Mouse (Mus musculus) stomach, postnatal 0 days (tissue): ENCODE data around the gene Sirt4. TPM values are rescaled to one million over a fixed set of nuclear protein-coding genes. Genes with fewer than 3 reads are reported as not detected.

ENCODE experiments used
- ATAC-seq: fragments of 200-750 bp; cut with Nextera tagmentation; 2 replicates; pipeline ENCODE4 v1.8.0; 2017; ENCODE audit not compliant: low FRiP score, low TSS enrichment
- DNase-seq: peaks from one replicate; pipeline ENCODE4 v3.0.0-alpha.2; 2016; ENCODE audit warnings: low spot score
- H3K27ac ChIP-seq: fragments of 300-500 bp; sonication (generic); replicated peaks from 2 replicates; pipeline ENCODE4 v1.5.1; 2014; ENCODE audit warnings: mild to moderate bottlenecking, control low read depth
- H3K27me3 ChIP-seq: fragments of 300-500 bp; sonication (generic); 2 replicates; pipeline ENCODE4 v1.6.1; 2014; ENCODE audit warnings: low read length; ENCODE audit not compliant: control insufficient read depth, insufficient read depth
- H3K36me3 ChIP-seq: fragments of 300-500 bp; sonication (generic); 2 replicates; pipeline ENCODE4 v1.6.1; 2014; ENCODE audit warnings: low read length, mixed read lengths; ENCODE audit not compliant: control insufficient read depth, insufficient read depth
- H3K4me1 ChIP-seq: fragments of 300-500 bp; sonication (generic); replicated peaks from 2 replicates; pipeline ENCODE4 v1.6.1; 2014; ENCODE audit warnings: antibody characterized with exemption; ENCODE audit not compliant: control insufficient read depth, insufficient read depth
- H3K4me2 ChIP-seq: fragments of 300-500 bp; sonication (generic); replicated peaks from 2 replicates; pipeline ENCODE4 v1.6.1; 2014; ENCODE audit warnings: low read depth, mild to moderate bottlenecking, control low read depth, moderate library complexity
- H3K4me3 ChIP-seq: fragments of 300-500 bp; sonication (generic); 2 replicates; pipeline ENCODE4 v1.5.1; 2014; ENCODE audit warnings: low read depth, low read length, control low read depth
- H3K9ac ChIP-seq: fragments of 300-500 bp; sonication (generic); 2 replicates; pipeline ENCODE4 v1.6.1; 2014; ENCODE audit warnings: mild to moderate bottlenecking, low read length, control low read depth, mixed read lengths
- H3K9me3 ChIP-seq: fragments of 300-500 bp; sonication (generic); 2 replicates; pipeline ENCODE4 v1.6.1; 2016; ENCODE audit warnings: low read length; ENCODE audit not compliant: control insufficient read depth
- CTCF ChIP-seq: IDR thresholded peaks from 2 replicates; pipeline ENCODE4 v1.5.1; 2016; ENCODE audit warnings: antibody characterized with exemption, low read depth, mild to moderate bottlenecking, moderate library complexity
- EP300 ChIP-seq: optimal IDR thresholded peaks from 2 replicates; pipeline ENCODE3; 2016; ENCODE audit warnings: antibody characterized with exemption
- WGBS: fragments of 180-500 bp; shearing (Covaris S2); extraction: QIAGEN DNeasy Blood & Tissue Kit; methylation state at CpG from one replicate; pipeline ENCODE4 v1.1.7; 2014; 5-methylcytosine and 5-hydroxymethylcytosine counted together
- polyA plus RNA-seq: library from polyadenylated mRNA; unstranded; fragments of >200 nt; fragmentation: Nextera tagmentation; extraction: Ambion mirVana; gene quantifications from 2 replicates; pipeline ENCODE4 v1.2.1, GENCODE M21; 2015

Gene Sirt4
- polyA plus RNA-seq, 1 experiment from 2014 or later, result 11.5 TPM

DNA sequence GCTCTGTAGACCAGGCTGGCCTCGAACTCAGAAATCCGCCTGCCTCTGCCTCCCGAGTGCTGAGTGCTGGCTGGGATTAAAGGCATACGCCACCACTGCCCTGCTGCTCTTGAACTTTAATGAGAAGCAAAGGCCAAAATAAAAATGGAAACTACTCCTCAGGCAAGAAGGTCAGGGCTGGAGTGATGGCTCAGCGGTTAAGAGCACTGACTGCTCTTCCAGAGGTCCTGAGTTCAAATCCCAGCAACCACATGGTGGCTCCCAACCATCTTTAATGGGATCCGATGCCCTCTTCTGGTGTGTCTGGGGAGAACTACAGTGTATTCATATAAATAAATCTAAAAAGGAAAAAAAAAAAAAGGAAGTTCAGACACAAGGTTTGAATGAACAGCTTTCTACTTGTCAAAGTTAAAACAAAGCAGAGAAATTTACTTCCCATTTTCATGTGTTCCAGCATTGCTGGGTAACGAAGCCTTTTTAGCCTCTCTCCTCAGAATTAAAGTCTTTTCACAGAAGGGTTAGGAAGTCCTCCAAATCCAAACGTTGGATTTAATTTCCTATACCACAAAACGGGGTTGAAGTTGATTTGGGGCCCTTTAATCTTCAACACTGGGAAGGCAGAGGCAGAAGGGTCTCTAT, 3.5 kb upstream of the Sirt4 start:
- H3K4me2 ChIP-seq, result no peak overlapping the region
- DNase-seq, result no peak
- TF ChIP-seq EP300 (no peak), CTCF (peak; percentile 14; the same call in 1 of the 2 replicates)
- no peak for ATAC-seq
- no peaks in the 10 kb centered on the region for H3K36me3 ChIP-seq
- H3K9me3 ChIP-seq, result no peaks in the 10 kb centered on the region
- H3K27ac ChIP-seq, result no peak overlapping the region
- H3K4me1 ChIP-seq, result no peaks in the 10 kb centered on the region
- no peak overlapping the region for H3K9ac ChIP-seq
- 76% methylated on average over 9 of the region's 9 CpGs for WGBS
- H3K27me3 ChIP-seq, result no peaks in the 10 kb centered on the region
- no peak overlapping the region for H3K4me3 ChIP-seq

DNA sequence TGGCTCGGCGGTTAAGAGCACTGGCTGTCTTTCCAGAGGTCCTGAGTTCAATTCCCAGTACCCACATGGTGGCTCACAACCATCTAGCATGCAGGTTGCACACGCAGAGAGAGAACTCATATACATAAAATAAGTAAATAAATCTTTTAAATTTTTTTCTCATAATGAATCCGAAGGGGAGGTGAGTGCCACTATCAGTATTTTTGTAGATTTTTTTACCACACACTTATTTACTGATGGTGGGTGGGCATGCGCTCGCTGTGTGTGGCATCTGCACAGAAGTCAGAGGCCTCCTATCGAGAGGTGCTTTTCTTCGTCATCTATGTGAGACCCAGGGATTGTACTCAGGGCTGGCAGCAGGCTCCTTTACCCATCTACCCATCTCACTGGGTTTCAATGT, 2.8 kb upstream of the Sirt4 start:
- Histone ChIP-seq H3K4me1 (no peaks in the 10 kb centered on the region), H3K4me3 (no peak overlapping the region), H3K4me2 (no peak overlapping the region), H3K36me3 (peaks cover under 1% of the 10 kb centered on the region; the same call in 1 of the 2 replicates), H3K9me3 (no peaks in the 10 kb centered on the region), H3K27me3 (no peaks in the 10 kb centered on the region), H3K27ac (no peak overlapping the region), H3K9ac (no peak overlapping the region)
- 82% methylated on average over 8 of the region's 8 CpGs for WGBS
- TF ChIP-seq EP300 (no peak), CTCF (no peak)
- DNase-seq, result no peak
- ATAC-seq, result no peak

DNA sequence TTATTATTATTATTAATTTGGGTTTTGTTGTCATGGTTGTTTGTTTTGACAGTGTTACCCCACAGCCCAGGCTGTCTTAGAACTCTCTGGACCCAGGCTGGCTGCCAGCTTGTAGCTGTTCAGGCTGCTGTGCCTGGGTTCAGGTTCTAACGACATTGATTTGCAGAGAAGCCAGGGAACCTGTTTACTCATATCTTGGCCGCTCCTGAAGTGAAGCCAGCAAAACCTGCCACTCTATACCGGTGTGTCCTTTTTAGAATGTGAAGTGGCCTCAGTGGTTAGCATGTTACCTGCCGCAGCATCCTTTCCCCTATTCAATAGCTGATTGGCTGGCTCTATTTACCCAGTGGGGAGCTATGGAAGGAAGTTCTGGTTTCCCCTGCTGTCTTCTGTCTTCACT, 2.2 kb upstream of the Sirt4 start:
- WGBS, result 45% methylated on average over 4 of the region's 4 CpGs
- H3K36me3 ChIP-seq, result peaks cover 2% of the 10 kb centered on the region; the same call in 1 of the 2 replicates
- no peak overlapping the region for H3K4me3 ChIP-seq
- no peak for TF ChIP-seq CTCF
- TF ChIP-seq EP300, result no peak
- H3K9me3 ChIP-seq, result no peaks in the 10 kb centered on the region
- H3K4me1 ChIP-seq, result no peaks in the 10 kb centered on the region
- ATAC-seq (no peak), DNase-seq (no peak)
- no peak overlapping the region for H3K4me2 ChIP-seq
- H3K9ac ChIP-seq, result no peak overlapping the region
- H3K27me3 ChIP-seq, result no peaks in the 10 kb centered on the region
- H3K27ac ChIP-seq, result no peak overlapping the region

DNA sequence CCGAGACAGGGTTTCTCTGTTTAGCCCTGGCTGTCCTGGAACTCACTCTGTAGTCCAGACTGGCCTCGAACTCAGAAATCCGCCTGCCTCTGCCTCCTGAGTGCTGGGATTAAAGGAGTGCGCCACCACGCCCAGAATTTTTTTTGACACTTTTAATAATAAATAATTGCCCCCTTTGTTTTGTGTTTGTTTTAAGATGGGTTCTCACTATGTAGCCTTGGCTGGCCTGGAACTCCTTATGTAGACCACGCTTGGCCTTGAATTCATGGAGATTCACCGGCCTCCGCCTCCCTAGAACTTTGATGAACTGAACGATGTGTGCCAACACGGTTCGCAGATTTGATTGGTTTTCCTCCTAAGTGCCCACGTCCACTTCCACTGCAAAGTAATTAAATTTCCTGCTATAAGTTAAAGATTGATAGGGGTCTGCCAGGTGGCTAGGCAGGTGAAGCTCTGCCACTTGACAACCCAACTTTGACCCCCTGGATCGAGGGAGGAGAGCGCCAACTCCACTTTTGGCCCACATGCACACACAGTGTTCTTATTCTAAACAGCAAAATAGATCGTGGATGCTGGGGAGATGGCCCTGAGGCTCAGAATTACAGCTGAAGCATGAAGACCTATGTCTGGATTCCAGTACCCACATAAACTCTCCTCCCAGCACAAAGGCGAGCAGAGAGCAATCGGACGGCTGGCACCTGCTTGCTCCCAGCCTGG, 1.1 kb upstream of the Sirt4 start:
- DNase-seq (no peak), ATAC-seq (no peak)
- Histone ChIP-seq H3K4me3 (no peak overlapping the region), H3K4me1 (no peaks in the 10 kb centered on the region), H3K9me3 (no peaks in the 10 kb centered on the region), H3K27ac (no peak overlapping the region), H3K9ac (no peak overlapping the region), H3K4me2 (no peak overlapping the region), H3K27me3 (no peaks in the 10 kb centered on the region), H3K36me3 (peaks cover 2% of the 10 kb centered on the region; the same call in 1 of the 2 replicates)
- no peak for TF ChIP-seq EP300
- TF ChIP-seq CTCF, result no peak
- 88% methylated on average over 17 of the region's 18 CpGs for WGBS

DNA sequence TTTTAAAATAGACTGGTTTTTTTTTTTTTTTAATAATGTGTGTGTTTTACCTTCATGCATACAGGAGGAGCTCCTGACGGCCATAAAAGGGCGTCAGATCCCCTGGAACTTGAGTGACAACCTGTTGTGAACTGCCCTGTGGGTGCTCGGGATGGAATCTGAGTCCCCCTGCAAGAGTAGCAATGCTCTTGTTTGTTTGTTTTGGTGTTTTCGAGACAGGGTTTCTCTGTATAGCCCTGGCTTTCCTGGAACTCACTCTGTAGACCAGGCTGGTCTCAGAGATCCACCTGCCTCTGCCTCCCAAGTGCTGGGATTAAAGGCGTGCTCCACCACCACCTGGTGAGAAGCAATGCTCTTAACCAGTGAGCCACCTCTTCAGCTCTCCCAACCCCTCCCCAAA, 471 bp upstream of the Sirt4 start:
- DNase-seq (no peak), ATAC-seq (no peak)
- H3K27ac ChIP-seq, result peak overlapping the region; percentile 59; the same call in 1 of the 2 replicates
- no peak for TF ChIP-seq EP300
- TF ChIP-seq CTCF, result no peak
- peak overlapping the region; percentile 43; the same call in 1 of the 2 replicates for H3K9ac ChIP-seq
- H3K4me1 ChIP-seq, result no peaks in the 10 kb centered on the region
- H3K27me3 ChIP-seq, result no peaks in the 10 kb centered on the region
- H3K36me3 ChIP-seq, result peaks cover 2% of the 10 kb centered on the region; the same call in 1 of the 2 replicates
- no peaks in the 10 kb centered on the region for H3K9me3 ChIP-seq
- WGBS, result 59% methylated on average over 5 of the region's 5 CpGs
- H3K4me2 ChIP-seq, result peak overlapping the region; percentile 50
- H3K4me3 ChIP-seq, result peak overlapping the region; percentile 37

DNA sequence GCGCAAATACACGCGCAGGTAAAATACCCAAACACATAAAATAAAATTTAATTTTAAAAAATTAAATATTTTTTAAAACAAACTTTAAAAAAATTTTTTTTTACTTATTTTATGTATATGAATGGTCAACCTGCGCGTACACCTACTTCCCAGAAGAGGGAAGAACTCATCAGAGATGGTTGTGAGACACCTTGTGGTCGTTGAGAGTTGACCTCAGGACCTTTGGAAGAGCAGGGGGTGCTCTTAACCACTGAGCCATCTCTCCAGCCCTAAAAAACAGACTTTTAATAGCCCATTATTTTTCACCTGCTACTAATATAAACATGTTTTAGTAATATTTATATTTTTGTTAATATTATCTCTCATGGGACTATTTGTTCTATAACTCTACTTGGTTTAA, 1.1 kb downstream of the Sirt4 start:
- H3K27me3 ChIP-seq, result no peaks in the 10 kb centered on the region
- H3K4me3 ChIP-seq, result no peak overlapping the region
- no peaks in the 10 kb centered on the region for H3K4me1 ChIP-seq
- TF ChIP-seq CTCF (peak; percentile 38; the same call in 1 of the 2 replicates), EP300 (no peak)
- peaks cover 2% of the 10 kb centered on the region; the same call in 1 of the 2 replicates for H3K36me3 ChIP-seq
- 65% methylated on average over 6 of the region's 6 CpGs for WGBS
- no peak for ATAC-seq
- no peak for DNase-seq
- H3K9me3 ChIP-seq, result no peaks in the 10 kb centered on the region
- H3K9ac ChIP-seq, result no peak overlapping the region
- H3K4me2 ChIP-seq, result no peak overlapping the region
- no peak overlapping the region for H3K27ac ChIP-seq
